In genomic region chr9:110208967-110209366, GRCm38 (mm10) we compare ENCODE assay signal across 29 mouse cellular contexts. TPM values are rescaled to one million over a fixed set of nuclear protein-coding genes. Genes with fewer than 3 reads are reported as not detected.
DNase-seq lines count a peak whose midpoint lies in the region; ATAC-seq and TF ChIP-seq lines count a peak whose summit lies in the region.
"Had no signal": no experiment of that assay in that cellular context is flagged by ENCODE, and none has a peak within 500 bp of the region (broad histone marks: within the 10 kb centered on the region; RNA-seq: fewer than 3 reads in every experiment).

No protein-coding gene starts in this region.

- H3K36me3 ChIP-seq in forebrain, embryonic 15.5 days: peaks cover 75% of the 10 kb centered on the region

- H3K27me3 ChIP-seq in forebrain, embryonic 15.5 days: no peaks in the 10 kb centered on the region
- H3K27me3 ChIP-seq: hindbrain, embryonic 15.5 days; limb, embryonic 12.5 days; liver, embryonic 15.5 days; Patski had no signal

- intact Hi-C loops in left cerebral cortex, adult 2 months (cut with DNase I): loop anchor here (5.0 kb wide), 1 partner anchor 83 kb away; no protein-coding TSS in a partner anchor
- intact Hi-C loops in left cerebral cortex, postnatal 25 days (cut with DNase I): no loop called here

- TF ChIP-seq CTCF in left cerebral cortex, adult 2 months (IDR thresholded peaks at IDR 0.05): no peak

- 0 out of 2 replicates have a peak, but pooled peaks have one; percentile 15 for ATAC-seq in frontal cortex, adult (ENCODE audit: low TSS enrichment)
- ATAC-seq in forebrain, embryonic 15.5 days (replicated peaks): no peak
- ATAC-seq: inflammation-experienced regulatory T-cells, adult 6 months; Patski had no signal

- H3K9me3 ChIP-seq in forebrain, embryonic 15.5 days: no peaks in the 10 kb centered on the region
- H3K9me3 ChIP-seq: heart, embryonic 10.5 days; hindbrain, embryonic 15.5 days; limb, embryonic 12.5 days; liver, embryonic 15.5 days had no signal

- H3K27ac ChIP-seq in left cerebral cortex, adult 2 months: peak overlapping the region; percentile 67
- peak overlapping the region; percentile 56 for H3K27ac ChIP-seq in forebrain, embryonic 15.5 days (replicated peaks)
- H3K27ac ChIP-seq: gastrocnemius, adult 2 months; heart, embryonic 10.5 days; hindbrain, embryonic 15.5 days; limb, embryonic 12.5 days; liver, embryonic 15.5 days had no signal

- peaks cover 32% of the 10 kb centered on the region for H3K4me1 ChIP-seq in forebrain, embryonic 15.5 days
- H3K4me1 ChIP-seq: liver, embryonic 15.5 days had no signal

- WGBS in forebrain, embryonic 15.5 days: 12% methylated on average over 3 of the region's 3 CpGs

- no peak overlapping the region for H3K4me3 ChIP-seq in left cerebral cortex, adult 2 months
- no peak overlapping the region for H3K4me3 ChIP-seq in forebrain, embryonic 15.5 days
- H3K4me3 ChIP-seq: erythroblast, embryonic 14.5 days; gastrocnemius, adult 2 months; heart, embryonic 10.5 days; hindbrain, embryonic 15.5 days; limb, embryonic 12.5 days; liver, embryonic 15.5 days had no signal

- no peak overlapping the region for H3K4me2 ChIP-seq in forebrain, embryonic 15.5 days (replicated peaks)
- H3K4me2 ChIP-seq: hindbrain, embryonic 15.5 days; limb, embryonic 12.5 days; liver, embryonic 15.5 days; lung, embryonic 14.5 days had no signal

- H3K9ac ChIP-seq in forebrain, embryonic 15.5 days (replicated peaks): no peak overlapping the region
- H3K9ac ChIP-seq: hindbrain, embryonic 15.5 days; limb, embryonic 12.5 days; liver, embryonic 15.5 days; lung, embryonic 14.5 days had no signal

- DNase-seq in frontal cortex, postnatal 25 days (ENCODE audit: low spot score in 2 of 2): no peak
- no peak for DNase-seq in left cerebral cortex, adult 2 months (ENCODE audit: extremely low spot score in 1 of 2, low spot score in 2 of 2)
- DNase-seq in left cerebral cortex, postnatal 25 days (ENCODE audit: low spot score in 2 of 2): no peak
- DNase-seq in thymus, postnatal 0 days (ENCODE audit: low spot score): no peak
- DNase-seq in urinary bladder, adult 18-20 months (ENCODE audit: low spot score in 2 of 2): no peak
- DNase-seq: adrenal gland, postnatal 14 days; cerebellum, adult 18-20 months; cerebellum, postnatal 10 days; gastrocnemius, adult 2 months; heart, postnatal 10 days; kidney, adult 11 months; kidney, postnatal 14 days; lung, embryonic 14.5 days; lung, postnatal 14 days; midbrain, embryonic 14.5 days; right cerebral cortex, adult 18-20 months; spleen, adult 18-20 months; thymus, adult 18-20 months; thymus, postnatal 4 days had no signal

RNA-seq across cellular contexts. Expression of gene Cspg5, which starts 34.6 kb away (rescaled TPM):
- 100 to 1,000 TPM; 352 to 356 TPM for total RNA-seq in left cerebral cortex, adult 2 months (2021)
- 100 to 1,000 TPM; 376 to 397 TPM for total RNA-seq in left cerebral cortex, postnatal 25 days (2021)
- polyA plus RNA-seq in forebrain, embryonic 15.5 days (2015; fragmentation: Nextera tagmentation; extraction: Ambion mirVana): 84.5 and 90.8 TPM in 2 replicates
- polyA plus RNA-seq in thymus, postnatal 0 days (2015; fragmentation: Nextera tagmentation; extraction: Ambion mirVana): 0.12 and 0.26 TPM in 2 replicates
- total RNA-seq: monocyte, adult 5-6 weeks had no signal
